Mouse (Mus musculus) lung, embryonic 14.5 days (tissue): ENCODE data around the gene Parp8. TPM values are rescaled to one million over a fixed set of nuclear protein-coding genes. Genes with fewer than 3 reads are reported as not detected.

ENCODE experiments used
- ATAC-seq: fragments of 200-750 bp; cut with Nextera tagmentation; 2 replicates; pipeline ENCODE4 v1.8.0; 2017; ENCODE audit warnings: mild to moderate bottlenecking, moderate TSS enrichment, moderate library complexity; ENCODE audit not compliant: insufficient read depth
- DNase-seq: peaks from one replicate; pipeline ENCODE4 v3.0.0-alpha.2; 2015
- H3K27ac ChIP-seq: fragments of 300-500 bp; sonication (generic); 2 replicates; pipeline ENCODE4 v1.5.1; 2014; ENCODE audit warnings: low read depth, mild to moderate bottlenecking, moderate library complexity
- H3K27me3 ChIP-seq: fragments of 300-500 bp; sonication (generic); 2 replicates; pipeline ENCODE4 v1.6.1; 2014; ENCODE audit warnings: low read length, control low read depth; ENCODE audit not compliant: insufficient read depth
- H3K36me3 ChIP-seq: fragments of 300-500 bp; sonication (generic); 2 replicates; pipeline ENCODE4 v1.6.1; 2014; ENCODE audit warnings: control low read depth; ENCODE audit not compliant: insufficient read depth
- H3K4me1 ChIP-seq: fragments of 300-500 bp; sonication (generic); 2 replicates; pipeline ENCODE4 v1.6.1; 2014; ENCODE audit warnings: antibody characterized with exemption, control low read depth; ENCODE audit not compliant: insufficient read depth
- H3K4me2 ChIP-seq: fragments of 300-500 bp; sonication (generic); 2 replicates; pipeline ENCODE4 v1.6.1; 2014; ENCODE audit warnings: mild to moderate bottlenecking
- H3K4me3 ChIP-seq: fragments of 300-500 bp; sonication (generic); 2 replicates; pipeline ENCODE4 v1.5.1; 2014; ENCODE audit warnings: low read depth, low read length
- H3K9ac ChIP-seq: fragments of 300-500 bp; sonication (generic); 2 replicates; pipeline ENCODE4 v1.6.1; 2014
- H3K9me3 ChIP-seq: fragments of 300-500 bp; sonication (generic); 2 replicates; pipeline ENCODE4 v1.6.1; 2016; ENCODE audit warnings: low read depth, low read length, control low read depth
- CTCF ChIP-seq: IDR thresholded peaks from 2 replicates; pipeline ENCODE4 v1.5.1; 2016; ENCODE audit warnings: antibody characterized with exemption, low read depth
- WGBS: fragments of 180-500 bp; shearing (Covaris S2); extraction: QIAGEN DNeasy Blood & Tissue Kit; methylation state at CpG from one replicate; pipeline ENCODE4 v1.1.7; 2014; 5-methylcytosine and 5-hydroxymethylcytosine counted together
- polyA plus RNA-seq: library from polyadenylated mRNA; unstranded; fragments of >200 nt; fragmentation: Nextera tagmentation; extraction: Ambion mirVana; gene quantifications from 2 replicates; pipeline ENCODE4 v1.2.1, GENCODE M21; 2014

Gene Parp8
- polyA plus RNA-seq, 1 experiment from 2014 or later: 12.8 TPM

GRCm38 (mm10) chr13:117013516-117013915 lies 11.8 kb downstream of the Parp8 start:
- H3K9me3 ChIP-seq: no peaks in the 10 kb centered on the region
- TF ChIP-seq CTCF: no peak
- no peaks in the 10 kb centered on the region for H3K36me3 ChIP-seq
- no peak overlapping the region for H3K27ac ChIP-seq
- no peak for DNase-seq
- ATAC-seq: no peak
- H3K27me3 ChIP-seq: no peaks in the 10 kb centered on the region
- 84% methylated on average over 2 of the region's 2 CpGs for WGBS
- H3K4me1 ChIP-seq: no peaks in the 10 kb centered on the region
- H3K4me3 ChIP-seq: no peak overlapping the region
- H3K4me2 ChIP-seq: no peak overlapping the region
- no peak overlapping the region for H3K9ac ChIP-seq

DNA sequence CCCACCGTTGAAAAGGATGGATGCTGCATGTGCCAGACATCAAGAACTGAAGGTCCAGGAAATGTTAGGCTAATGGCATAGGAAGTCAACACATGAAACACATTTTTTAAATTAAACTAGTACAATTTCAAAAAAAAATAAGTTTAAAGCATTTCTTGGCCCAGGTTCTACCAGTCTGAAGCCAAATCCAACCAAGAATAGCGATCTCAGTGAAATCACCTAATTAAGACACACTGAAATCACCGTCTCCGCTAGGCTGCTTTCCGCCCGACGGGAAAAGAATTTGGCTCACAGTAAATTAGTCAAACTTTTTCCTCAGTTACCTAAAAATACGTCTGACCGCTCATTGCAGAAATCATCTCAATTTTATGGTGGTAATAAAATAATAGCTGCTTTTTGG lies 13.3 kb downstream of the Parp8 start:
- H3K9ac ChIP-seq: no peak overlapping the region
- H3K27me3 ChIP-seq: no peaks in the 10 kb centered on the region
- WGBS: 73% methylated on average over 9 of the region's 9 CpGs
- DNase-seq: peak; percentile 45
- no peak overlapping the region for H3K27ac ChIP-seq
- H3K36me3 ChIP-seq: no peaks in the 10 kb centered on the region
- no peak overlapping the region for H3K4me3 ChIP-seq
- no peak overlapping the region for H3K4me2 ChIP-seq
- no peaks in the 10 kb centered on the region for H3K4me1 ChIP-seq
- no peak for ATAC-seq
- no peaks in the 10 kb centered on the region for H3K9me3 ChIP-seq
- TF ChIP-seq CTCF: no peak

DNA sequence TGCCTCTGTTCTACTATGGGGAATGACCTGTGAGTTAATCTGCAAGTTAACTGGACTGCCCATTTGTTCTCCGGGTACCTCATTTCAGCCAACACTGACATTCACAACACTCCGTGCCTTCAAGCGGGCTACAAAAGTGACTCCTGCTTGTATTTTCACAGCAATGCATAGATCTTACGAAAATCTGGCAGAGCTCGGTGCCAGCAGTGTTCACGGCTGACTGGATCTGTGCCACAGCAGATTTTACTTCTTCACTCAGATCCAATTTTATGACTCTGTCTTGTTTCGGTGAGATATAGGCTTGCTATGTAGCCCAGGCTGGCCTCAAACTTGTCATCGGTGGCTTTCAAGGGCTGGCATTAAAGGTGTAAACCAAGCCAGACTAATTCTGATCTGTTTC lies 15.2 kb downstream of the Parp8 start:
- 69% methylated on average over 8 of the region's 8 CpGs for WGBS
- Histone ChIP-seq H3K27ac (no peak overlapping the region), H3K4me2 (no peak overlapping the region), H3K9ac (no peak overlapping the region), H3K4me3 (no peak overlapping the region), H3K36me3 (no peaks in the 10 kb centered on the region), H3K9me3 (no peaks in the 10 kb centered on the region), H3K4me1 (no peaks in the 10 kb centered on the region), H3K27me3 (no peaks in the 10 kb centered on the region)
- ATAC-seq: no peak
- TF ChIP-seq CTCF: no peak
- DNase-seq: peak; percentile 52

DNA sequence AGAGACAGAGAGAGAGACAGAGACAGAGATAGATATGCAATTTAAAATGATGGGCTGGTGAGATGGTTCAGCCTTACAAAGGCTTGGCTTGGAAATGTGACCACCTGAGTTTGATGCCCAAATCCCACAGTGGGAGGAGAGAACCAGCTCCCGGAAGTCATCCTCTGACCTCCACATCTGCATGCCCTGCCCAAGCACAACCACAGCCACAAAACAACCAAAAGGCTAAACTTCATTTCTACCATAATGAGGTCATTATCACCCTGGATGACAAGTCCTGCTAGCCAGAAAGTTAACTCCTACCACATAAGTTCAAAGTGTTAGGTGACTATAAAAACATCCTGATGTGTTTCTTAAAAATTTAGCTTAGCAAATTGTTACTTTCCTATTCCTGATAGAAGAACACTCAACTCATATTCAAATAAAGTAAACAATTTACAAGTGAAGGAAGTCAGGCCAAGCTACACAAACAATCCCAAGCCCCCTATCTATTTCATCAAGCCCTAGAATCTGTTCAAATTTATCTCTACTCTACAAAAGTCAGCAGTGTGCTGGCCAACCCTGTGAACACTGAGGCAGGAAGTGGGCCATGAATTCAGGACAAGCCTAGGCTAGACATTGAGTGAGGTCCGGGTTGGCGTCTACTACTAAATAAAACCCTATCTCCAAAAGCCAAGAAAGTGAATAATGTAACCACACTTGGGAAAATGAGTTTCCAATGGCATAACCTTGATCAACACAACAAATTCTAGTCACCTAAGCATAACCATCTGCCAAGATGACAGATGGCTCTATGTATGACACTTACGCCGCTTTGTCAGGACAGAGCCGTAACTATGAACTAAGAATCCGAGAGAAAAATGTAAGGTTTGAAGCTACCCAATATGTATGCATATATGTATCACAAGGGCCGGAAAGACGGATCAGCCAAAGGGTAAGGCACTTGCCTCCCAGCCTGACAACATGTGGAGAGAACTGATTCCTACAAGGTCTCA lies 17.0 kb downstream of the Parp8 start:
- WGBS: 88% methylated on average over 9 of the region's 9 CpGs
- H3K27me3 ChIP-seq: no peaks in the 10 kb centered on the region
- H3K4me2 ChIP-seq: no peak overlapping the region
- H3K27ac ChIP-seq: no peak overlapping the region
- no peak overlapping the region for H3K4me3 ChIP-seq
- ATAC-seq: 0 out of 2 replicates have a peak, but pooled peaks have one; percentile 25
- no peaks in the 10 kb centered on the region for H3K36me3 ChIP-seq
- no peak for DNase-seq
- no peaks in the 10 kb centered on the region for H3K9me3 ChIP-seq
- H3K9ac ChIP-seq: no peak overlapping the region
- no peak for TF ChIP-seq CTCF
- no peaks in the 10 kb centered on the region for H3K4me1 ChIP-seq

- H3K27me3 ChIP-seq: no peaks in the 10 kb centered on the region
- no peaks in the 10 kb centered on the region for H3K36me3 ChIP-seq
- DNase-seq (no peak), ATAC-seq (no peak)
- no peak overlapping the region for H3K27ac ChIP-seq
- no peaks in the 10 kb centered on the region for H3K4me1 ChIP-seq
- WGBS: 85% methylated on average over 2 of the region's 2 CpGs
- no peak overlapping the region for H3K9ac ChIP-seq
- H3K4me2 ChIP-seq: no peak overlapping the region
- H3K4me3 ChIP-seq: no peak overlapping the region
- no peaks in the 10 kb centered on the region for H3K9me3 ChIP-seq
- no peak for TF ChIP-seq CTCF
These were observed 17.8 kb downstream of the Parp8 start for GRCm38 (mm10) chr13:117007566-117007965.

DNA sequence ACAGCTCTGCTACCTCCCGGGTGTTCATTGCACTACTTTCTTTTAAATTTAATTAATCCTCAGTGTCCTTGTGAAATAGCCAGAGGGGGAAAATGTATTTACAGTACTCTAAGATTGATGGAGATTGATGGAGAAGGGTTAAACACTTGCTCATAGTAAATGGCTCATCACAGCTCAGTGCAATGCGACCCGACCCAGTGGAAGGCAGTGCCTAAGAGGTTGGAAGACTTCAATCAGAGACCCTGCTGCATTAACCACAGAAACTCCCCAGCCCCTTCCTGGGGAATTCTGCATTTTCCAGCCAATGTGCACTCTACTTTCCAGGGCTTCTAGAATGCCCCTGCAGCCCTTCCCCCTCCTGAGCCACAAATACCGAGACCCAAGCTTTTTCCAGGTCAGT lies 18.7 kb downstream of the Parp8 start:
- no peaks in the 10 kb centered on the region for H3K9me3 ChIP-seq
- H3K9ac ChIP-seq: no peak overlapping the region
- no peak overlapping the region for H3K27ac ChIP-seq
- H3K4me3 ChIP-seq: no peak overlapping the region
- no peak for DNase-seq
- ATAC-seq: no peak
- H3K36me3 ChIP-seq: no peaks in the 10 kb centered on the region
- no peak for TF ChIP-seq CTCF
- 22% methylated on average over 4 of the region's 4 CpGs for WGBS
- no peaks in the 10 kb centered on the region for H3K4me1 ChIP-seq
- no peaks in the 10 kb centered on the region for H3K27me3 ChIP-seq
- no peak overlapping the region for H3K4me2 ChIP-seq

DNA sequence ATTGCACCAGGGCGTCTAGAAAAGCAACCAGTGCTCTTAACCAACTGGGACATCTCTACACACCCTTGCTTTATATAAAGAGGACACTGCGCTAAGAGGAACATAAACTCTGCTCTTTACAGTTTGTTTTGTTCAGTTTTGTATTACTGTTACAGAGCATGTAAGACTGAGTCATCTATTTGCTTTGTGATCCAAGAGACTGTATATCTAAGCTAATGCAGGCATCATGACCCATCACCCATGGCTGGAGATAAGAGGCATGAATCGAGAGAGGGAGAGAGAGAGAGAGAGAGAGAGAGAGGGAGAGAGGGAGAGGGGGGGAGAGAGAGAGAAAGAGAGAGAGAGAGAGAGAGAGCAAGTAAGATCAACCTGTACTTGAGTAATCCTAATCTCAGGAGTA lies 24.8 kb downstream of the Parp8 start:
- Histone ChIP-seq H3K9ac (no peak overlapping the region), H3K9me3 (no peaks in the 10 kb centered on the region), H3K27ac (no peak overlapping the region), H3K4me1 (no peaks in the 10 kb centered on the region), H3K4me2 (no peak overlapping the region), H3K27me3 (no peaks in the 10 kb centered on the region), H3K4me3 (no peak overlapping the region), H3K36me3 (no peaks in the 10 kb centered on the region)
- ATAC-seq (no peak), DNase-seq (no peak)
- WGBS: 73% methylated on average over 3 of the region's 3 CpGs
- no peak for TF ChIP-seq CTCF
